Mouse (Mus musculus): Measurements from ENCODE around the gene Gprc5b. TPM values are rescaled to one million over a fixed set of nuclear protein-coding genes. Genes with fewer than 3 reads are reported as not detected.

Gene Gprc5b
- polyA plus RNA-seq, 1 experiment from 2014 or later: 13.2 TPM

- no peak for ATAC-seq (ENCODE audit: low FRiP score)
- H3K36me3 ChIP-seq: no peaks in the 10 kb centered on the region
- no peak overlapping the region for H3K4me3 ChIP-seq
- H3K9ac ChIP-seq: no peak overlapping the region
- no peaks in the 10 kb centered on the region for H3K27me3 ChIP-seq
- H3K4me2 ChIP-seq (replicated peaks): no peak overlapping the region
- WGBS: 79% methylated on average over 11 of the region's 11 CpGs
- no peaks in the 10 kb centered on the region for H3K9me3 ChIP-seq (replicated peaks)
- H3K27ac ChIP-seq: no peak overlapping the region
- peaks cover 4% of the 10 kb centered on the region; the same call in 1 of the 2 replicates for H3K4me1 ChIP-seq
Measured at GRCm38 (mm10) chr7:118937469-118938387, 57.3 kb downstream of the Gprc5b start.

- Histone ChIP-seq H3K4me3 (no peak overlapping the region), H3K36me3 (no peaks in the 10 kb centered on the region), H3K4me2 (replicated peaks) (no peak overlapping the region), H3K27ac (no peak overlapping the region), H3K9me3 (replicated peaks) (no peaks in the 10 kb centered on the region), H3K27me3 (no peaks in the 10 kb centered on the region), H3K9ac (no peak overlapping the region), H3K4me1 (peaks cover 4% of the 10 kb centered on the region; the same call in 1 of the 2 replicates)
- WGBS: 10% methylated on average over 4 of the region's 4 CpGs
- no peak for ATAC-seq (ENCODE audit: low FRiP score)
Measured at GRCm38 (mm10) chr7:118936844-118937243, 58.2 kb downstream of the Gprc5b start.

DNA sequence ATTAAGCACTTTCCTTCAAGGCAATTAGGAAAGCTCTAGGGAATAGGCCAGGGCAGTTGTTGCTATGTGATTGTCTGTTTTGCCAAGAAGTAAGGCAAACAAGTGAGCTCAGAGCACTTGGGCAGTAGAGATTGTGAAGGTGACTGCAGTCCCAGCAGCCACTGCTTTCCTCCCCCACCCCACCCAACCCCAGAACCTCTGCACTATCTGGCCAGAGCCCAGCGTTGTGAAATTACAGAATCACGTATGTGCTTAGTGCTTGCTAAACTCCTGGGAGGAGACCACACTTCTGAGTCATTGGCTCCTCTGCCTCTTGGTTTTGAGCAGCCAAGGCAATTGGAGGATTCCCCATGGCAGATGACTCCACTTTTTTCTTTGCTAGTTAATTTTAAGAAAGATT, 59.7 kb downstream of the Gprc5b start:
- ATAC-seq (ENCODE audit: low FRiP score): no peak
- 72% methylated on average over 2 of the region's 2 CpGs for WGBS
- no peak overlapping the region for H3K4me3 ChIP-seq

DNA sequence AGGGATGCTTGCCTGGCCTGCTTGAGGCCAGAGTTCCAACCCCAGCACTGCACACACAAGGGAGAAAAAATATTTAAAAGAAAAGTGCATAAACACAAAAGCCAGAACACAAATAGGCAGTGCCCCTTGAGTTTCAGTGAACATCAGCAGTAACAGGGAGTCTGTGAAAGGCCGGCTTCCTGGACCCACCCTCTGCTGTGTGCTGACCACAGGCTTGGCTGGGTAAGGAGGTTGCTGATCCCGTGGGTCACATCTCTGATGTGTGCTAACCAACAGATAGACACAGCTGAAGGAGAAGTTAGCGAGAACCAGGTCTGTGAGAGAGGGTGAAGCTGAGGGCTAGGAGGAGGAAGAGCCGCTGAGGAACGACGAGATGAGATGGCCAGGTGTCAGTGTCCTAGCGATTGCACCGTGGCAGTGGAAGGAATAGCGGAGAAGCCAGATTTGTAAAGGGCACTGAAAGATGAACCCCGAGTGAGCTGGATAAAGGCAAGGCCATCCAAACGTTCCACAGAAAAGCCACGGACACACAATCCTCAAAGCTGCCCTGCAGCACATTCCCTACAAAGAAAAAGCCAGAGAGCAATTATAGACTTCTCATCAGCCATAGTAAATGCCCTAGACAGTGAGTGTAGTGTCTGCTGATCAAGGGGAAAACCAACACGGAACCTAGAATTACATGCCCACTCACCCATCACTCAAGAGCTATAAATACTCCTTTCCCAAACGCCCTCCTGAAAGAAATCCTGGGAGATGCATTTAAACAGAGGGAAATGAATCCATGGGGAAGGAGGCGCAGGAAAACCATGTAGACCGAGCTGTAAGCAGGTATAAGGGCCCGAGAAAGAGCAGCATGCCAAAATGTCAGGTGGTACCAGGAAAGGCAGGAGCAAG, 63.3 kb downstream of the Gprc5b start:
- Histone ChIP-seq H3K9me3 (replicated peaks) (no peaks in the 10 kb centered on the region), H3K4me3 (no peak overlapping the region), H3K4me1 (peaks cover 2% of the 10 kb centered on the region; the same call in 1 of the 2 replicates), H3K36me3 (no peaks in the 10 kb centered on the region), H3K9ac (no peak overlapping the region), H3K27ac (no peak overlapping the region), H3K27me3 (no peaks in the 10 kb centered on the region), H3K4me2 (replicated peaks) (no peak overlapping the region)
- 81% methylated on average over 17 of the region's 17 CpGs for WGBS
- no peak for ATAC-seq (ENCODE audit: low FRiP score)

More for the DNA sequence above, 59.7 kb downstream of the Gprc5b start:
- Histone ChIP-seq H3K27ac (no peak overlapping the region), H3K4me2 (replicated peaks) (no peak overlapping the region), H3K27me3 (no peaks in the 10 kb centered on the region), H3K4me1 (peaks cover 4% of the 10 kb centered on the region; the same call in 1 of the 2 replicates), H3K36me3 (no peaks in the 10 kb centered on the region), H3K9ac (no peak overlapping the region), H3K9me3 (replicated peaks) (no peaks in the 10 kb centered on the region)

DNA sequence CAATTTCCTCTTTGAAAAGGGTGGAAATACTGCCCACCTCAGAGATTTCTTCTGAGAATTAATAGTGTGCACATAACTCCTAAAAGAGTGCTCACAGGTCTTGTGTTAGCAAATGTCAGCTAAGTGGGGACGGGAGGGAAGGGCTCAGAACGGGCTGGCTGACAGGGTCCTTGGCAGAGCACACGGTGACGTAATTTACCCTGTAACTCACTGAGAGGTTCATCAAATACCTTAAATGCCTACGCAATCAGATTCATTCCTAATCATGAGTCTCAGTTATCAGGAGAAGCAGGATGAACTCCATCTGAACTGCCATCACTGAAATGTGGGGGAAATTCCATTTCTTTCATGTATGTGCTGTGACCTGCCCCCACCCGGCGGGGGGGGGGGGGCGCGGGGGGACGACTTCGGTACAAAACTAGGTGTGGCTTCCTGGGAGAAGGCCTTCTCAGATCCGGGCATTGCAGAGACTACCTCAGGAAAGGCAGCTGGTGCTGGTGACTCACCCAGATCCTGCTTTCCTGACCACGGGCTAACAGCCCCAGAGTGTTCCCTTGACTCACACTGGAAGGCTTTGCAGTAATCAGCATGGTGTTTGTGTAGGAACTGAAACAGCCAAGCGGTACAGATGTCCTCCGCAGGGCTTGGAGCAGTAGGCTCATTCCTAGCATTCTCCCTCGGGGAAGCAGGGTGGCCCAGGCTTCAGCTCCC, 65.3 kb downstream of the Gprc5b start:
- Histone ChIP-seq H3K4me1 (no peaks in the 10 kb centered on the region; the same call in 1 of the 2 replicates), H3K36me3 (no peaks in the 10 kb centered on the region), H3K4me3 (no peak overlapping the region), H3K9me3 (replicated peaks) (no peaks in the 10 kb centered on the region), H3K27me3 (no peaks in the 10 kb centered on the region), H3K4me2 (replicated peaks) (no peak overlapping the region), H3K9ac (no peak overlapping the region), H3K27ac (no peak overlapping the region)
- no peak for ATAC-seq (ENCODE audit: low FRiP score)
- 44% methylated on average over 16 of the region's 16 CpGs for WGBS

DNA sequence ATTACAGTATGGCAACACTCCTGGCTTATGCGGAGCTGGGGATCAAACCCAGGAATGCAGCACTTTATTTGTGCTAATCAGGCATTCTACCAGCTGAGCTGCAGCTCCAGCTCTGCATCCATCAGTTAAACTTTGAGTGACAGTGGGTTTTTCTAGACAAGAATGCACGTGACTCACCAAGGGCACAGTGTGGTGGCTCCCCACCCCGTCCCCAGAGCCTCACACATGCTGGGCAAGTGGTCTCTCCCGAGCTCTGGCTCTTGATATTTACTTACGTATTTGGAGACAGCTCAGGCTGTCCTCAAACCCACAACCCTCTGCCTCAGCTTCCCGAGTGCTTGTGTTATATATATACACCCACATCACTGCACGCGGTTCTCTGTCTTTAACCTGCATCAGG, 66.1 kb downstream of the Gprc5b start:
- no peak overlapping the region for H3K4me3 ChIP-seq
- 62% methylated on average over 8 of the region's 8 CpGs for WGBS
- H3K4me2 ChIP-seq (replicated peaks): no peak overlapping the region
- no peaks in the 10 kb centered on the region for H3K9me3 ChIP-seq (replicated peaks)
- ATAC-seq (ENCODE audit: low FRiP score): no peak
- no peaks in the 10 kb centered on the region; the same call in 1 of the 2 replicates for H3K4me1 ChIP-seq
- H3K36me3 ChIP-seq: no peaks in the 10 kb centered on the region
- H3K27me3 ChIP-seq: no peaks in the 10 kb centered on the region
- no peak overlapping the region for H3K9ac ChIP-seq
- no peak overlapping the region for H3K27ac ChIP-seq

DNA sequence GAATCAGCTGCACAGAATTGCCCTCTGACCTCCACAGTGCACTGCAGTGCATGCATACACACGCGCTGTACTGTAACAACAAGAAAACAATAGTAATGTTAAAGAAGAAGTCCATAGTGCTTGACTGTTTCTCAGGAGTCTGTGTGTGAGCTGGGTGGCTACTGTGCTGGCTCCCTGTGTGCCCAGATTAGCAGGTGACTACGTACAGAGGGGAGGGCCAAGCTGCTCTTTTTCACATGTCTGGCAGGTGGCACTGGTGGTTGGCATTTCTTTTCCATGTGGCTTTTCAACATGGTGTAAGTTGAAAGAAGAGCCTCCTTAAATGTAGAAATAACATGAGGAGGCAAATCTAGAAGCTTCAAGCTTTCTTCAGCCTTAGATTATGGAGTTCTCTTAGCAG, 66.7 kb downstream of the Gprc5b start:
- no peaks in the 10 kb centered on the region for H3K9me3 ChIP-seq (replicated peaks)
- H3K27ac ChIP-seq: no peak overlapping the region
- H3K36me3 ChIP-seq: no peaks in the 10 kb centered on the region
- no peak for ATAC-seq (ENCODE audit: low FRiP score)
- H3K4me1 ChIP-seq: no peaks in the 10 kb centered on the region; the same call in 1 of the 2 replicates
- no peak overlapping the region for H3K4me3 ChIP-seq
- H3K4me2 ChIP-seq (replicated peaks): no peak overlapping the region
- H3K27me3 ChIP-seq: no peaks in the 10 kb centered on the region
- no peak overlapping the region for H3K9ac ChIP-seq
- 87% methylated on average over 3 of the region's 3 CpGs for WGBS

GRCm38 (mm10) chr7:118927279-118927678, 67.7 kb downstream of the Gprc5b start:
- no peak for ATAC-seq (ENCODE audit: low FRiP score)
- 84% methylated on average over 2 of the region's 2 CpGs for WGBS

DNA sequence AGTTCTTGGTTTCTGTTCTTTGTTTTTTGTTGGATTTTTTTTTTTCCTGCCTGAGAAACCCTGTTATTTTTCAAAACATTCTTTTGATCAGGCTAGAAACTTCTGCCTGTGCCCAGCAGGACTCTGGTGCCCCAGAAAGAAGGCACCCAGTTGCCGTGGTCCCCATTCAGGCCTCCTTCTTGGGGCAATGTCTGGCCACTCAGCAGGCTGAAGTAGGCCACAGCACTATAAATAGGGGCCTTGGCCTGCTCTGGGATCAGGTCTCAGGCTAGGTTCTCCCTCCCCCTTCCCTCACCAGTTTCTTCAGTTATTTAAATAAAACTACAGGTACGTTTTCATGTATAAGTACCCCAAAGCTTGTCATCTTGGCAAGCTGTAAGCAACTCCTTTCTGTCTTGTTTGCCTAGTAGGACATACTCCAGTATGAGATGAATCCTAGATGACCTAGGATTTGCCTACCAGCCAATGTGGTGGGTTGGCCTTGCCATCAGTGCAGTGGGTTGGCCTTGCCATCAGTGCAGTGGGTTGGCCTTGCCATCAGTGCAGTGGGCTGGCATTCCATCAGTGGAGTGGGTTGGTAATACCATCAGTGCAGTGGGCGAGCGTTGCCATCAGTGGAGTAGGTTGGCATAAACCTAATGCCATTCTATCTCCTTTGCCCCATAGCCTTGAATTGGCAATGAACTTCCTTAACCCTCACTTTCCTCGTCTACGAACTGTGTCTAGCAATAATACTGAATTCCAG, 68.3 kb downstream of the Gprc5b start:
- Histone ChIP-seq H3K36me3 (no peaks in the 10 kb centered on the region), H3K9me3 (replicated peaks) (no peaks in the 10 kb centered on the region), H3K9ac (no peak overlapping the region), H3K27ac (no peak overlapping the region), H3K4me3 (no peak overlapping the region), H3K27me3 (no peaks in the 10 kb centered on the region), H3K4me2 (replicated peaks) (no peak overlapping the region), H3K4me1 (no peaks in the 10 kb centered on the region; the same call in 1 of the 2 replicates)
- no peak for ATAC-seq (ENCODE audit: low FRiP score)
- 82% methylated on average over 6 of the region's 6 CpGs for whole genome bisulfite sequencing

More at GRCm38 (mm10) chr7:118927279-118927678, 67.7 kb downstream of the Gprc5b start:
- no peak overlapping the region for H3K4me2 ChIP-seq (replicated peaks)
- no peak overlapping the region for H3K27ac ChIP-seq
- H3K9me3 ChIP-seq (replicated peaks): no peaks in the 10 kb centered on the region
- no peak overlapping the region for H3K4me3 ChIP-seq
- H3K27me3 ChIP-seq: no peaks in the 10 kb centered on the region
- H3K36me3 ChIP-seq: no peaks in the 10 kb centered on the region
- no peak overlapping the region for H3K9ac ChIP-seq
- no peaks in the 10 kb centered on the region; the same call in 1 of the 2 replicates for H3K4me1 ChIP-seq

DNA sequence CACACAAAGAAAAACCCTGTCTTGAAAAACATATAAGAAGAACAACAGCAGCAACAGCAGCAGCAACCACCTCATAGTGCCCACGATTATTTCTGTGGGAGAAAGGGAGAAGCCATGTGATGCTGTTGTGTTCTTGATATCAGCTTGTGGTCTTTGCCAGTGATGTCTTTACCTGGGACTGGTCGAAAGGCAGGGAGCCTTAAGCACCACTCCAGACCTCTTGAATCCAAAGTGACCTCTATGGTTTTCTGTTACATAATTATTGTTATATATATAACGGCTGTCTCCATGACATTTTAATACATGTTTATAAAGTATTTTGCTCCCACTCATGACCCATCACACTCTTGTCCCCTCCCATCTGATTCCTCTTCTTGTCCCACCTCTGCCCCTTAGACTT, 69.5 kb downstream of the Gprc5b start:
- no peaks in the 10 kb centered on the region for H3K9me3 ChIP-seq (replicated peaks)
- H3K27ac ChIP-seq: no peak overlapping the region
- H3K4me2 ChIP-seq (replicated peaks): no peak overlapping the region
- ATAC-seq (ENCODE audit: low FRiP score): no peak
- no peaks in the 10 kb centered on the region for H3K36me3 ChIP-seq
- H3K4me3 ChIP-seq: no peak overlapping the region
- 84% methylated on average over 3 of the region's 3 CpGs for WGBS
- H3K4me1 ChIP-seq: no peaks in the 10 kb centered on the region; the same call in 1 of the 2 replicates
- H3K27me3 ChIP-seq: no peaks in the 10 kb centered on the region
- H3K9ac ChIP-seq: no peak overlapping the region

- Histone ChIP-seq H3K4me2 (replicated peaks) (no peak overlapping the region), H3K36me3 (no peaks in the 10 kb centered on the region), H3K27ac (no peak overlapping the region), H3K9ac (no peak overlapping the region), H3K27me3 (no peaks in the 10 kb centered on the region), H3K4me3 (no peak overlapping the region), H3K4me1 (peaks cover 14% of the 10 kb centered on the region), H3K9me3 (replicated peaks) (no peaks in the 10 kb centered on the region)
- ATAC-seq (ENCODE audit: low FRiP score): no peak
- 65% methylated on average over 4 of the region's 4 CpGs for WGBS
Measured at GRCm38 (mm10) chr7:118922441-118923202, 72.4 kb downstream of the Gprc5b start.
